In genomic region chr3:115692857-115693256, GRCm38 (mm10) we compare ENCODE assay signal across 24 mouse cellular contexts. TPM values are rescaled to one million over a fixed set of nuclear protein-coding genes. Genes with fewer than 3 reads are reported as not detected.
A peak's percentile ranks its signal among the peaks of the same experiment; 100 is the strongest.
DNase-seq lines count a peak whose midpoint lies in the region; ATAC-seq and TF ChIP-seq lines count a peak whose summit lies in the region.
"Had no signal": no experiment of that assay in that cellular context is flagged by ENCODE, and none has a peak within 500 bp of the region (broad histone marks: within the 10 kb centered on the region; RNA-seq: fewer than 3 reads in every experiment).

No protein-coding gene starts in this region.

- H3K27ac ChIP-seq in heart, embryonic 13.5 days (replicated peaks): peak overlapping the region; percentile 43
- no peak overlapping the region for H3K27ac ChIP-seq in heart, embryonic 10.5 days
- H3K27ac ChIP-seq in lung, embryonic 14.5 days (ENCODE audit: low read depth): no peak overlapping the region
- H3K27ac ChIP-seq: forebrain, embryonic 15.5 days; left cerebral cortex, adult 2 months; limb, embryonic 10.5 days; liver, embryonic 14.5 days had no signal

- no peak for DNase-seq in heart, embryonic 10.5 days (ENCODE audit: low spot score)
- DNase-seq in lung, embryonic 14.5 days: peak; percentile 23
- no peak for DNase-seq in lung, postnatal 14 days
- DNase-seq in Muller cell, postnatal 12 days (ENCODE audit: inconsistent ontology term): peak; percentile 31
- DNase-seq in lung, postnatal 36 days: peak; percentile 41
- no peak for DNase-seq in right cerebral cortex, adult 2 months (ENCODE audit: low spot score in 2 of 2)
- no peak for DNase-seq in kidney, postnatal 14 days
- DNase-seq: adrenal gland, adult 8-10 months; cerebellum, adult 11-12 months; cerebellum, postnatal 25 days; embryo, embryonic 11 days; gastrocnemius, postnatal 36 days; heart, postnatal 36 days; kidney, postnatal 4 days; retina, postnatal 1 day; right cerebral cortex, postnatal 4 days; thymus, postnatal 25 days had no signal

- H3K4me1 ChIP-seq in heart, embryonic 13.5 days: 0 out of 2 replicates have a peak, but pooled peaks cover 11% of the 10 kb centered on the region
- no peaks in the 10 kb centered on the region; the same call in 1 of the 2 replicates for H3K4me1 ChIP-seq in heart, embryonic 10.5 days
- H3K4me1 ChIP-seq in lung, embryonic 14.5 days (ENCODE audit: insufficient read depth): no peaks in the 10 kb centered on the region
- H3K4me1 ChIP-seq: forebrain, embryonic 15.5 days; limb, embryonic 10.5 days had no signal

- no peaks in the 10 kb centered on the region for H3K27me3 ChIP-seq in heart, embryonic 13.5 days (replicated peaks)
- H3K27me3 ChIP-seq in heart, embryonic 10.5 days (ENCODE audit: insufficient read depth, poor library complexity, severe bottlenecking): no peaks in the 10 kb centered on the region
- H3K27me3 ChIP-seq in lung, embryonic 14.5 days (ENCODE audit: insufficient read depth, low read length): no peaks in the 10 kb centered on the region
- H3K27me3 ChIP-seq: forebrain, embryonic 15.5 days had no signal

- H3K9me3 ChIP-seq in heart, embryonic 13.5 days: no peaks in the 10 kb centered on the region
- no peaks in the 10 kb centered on the region for H3K9me3 ChIP-seq in heart, embryonic 10.5 days
- H3K9me3 ChIP-seq in lung, embryonic 14.5 days (ENCODE audit: low read depth, low read length): no peaks in the 10 kb centered on the region
- H3K9me3 ChIP-seq: forebrain, embryonic 15.5 days; limb, embryonic 10.5 days had no signal

- H3K4me2 ChIP-seq in heart, embryonic 13.5 days: no peak overlapping the region
- H3K4me2 ChIP-seq in lung, embryonic 14.5 days: no peak overlapping the region
- H3K4me2 ChIP-seq: forebrain, embryonic 15.5 days had no signal

- no peak overlapping the region for H3K4me3 ChIP-seq in heart, embryonic 13.5 days
- no peak overlapping the region for H3K4me3 ChIP-seq in heart, embryonic 10.5 days
- H3K4me3 ChIP-seq in lung, embryonic 14.5 days (ENCODE audit: low read depth, low read length): no peak overlapping the region
- H3K4me3 ChIP-seq: forebrain, embryonic 15.5 days; left cerebral cortex, adult 2 months; limb, embryonic 10.5 days had no signal

- no peak for ATAC-seq in heart, embryonic 13.5 days (ENCODE audit: extremely low read depth, insufficient number of reproducible peaks, low FRiP score, low TSS enrichment)
- no peak for ATAC-seq in lung, embryonic 14.5 days (ENCODE audit: insufficient read depth)
- ATAC-seq: forebrain, embryonic 15.5 days; hindbrain, embryonic 16.5 days; intestine, embryonic 16.5 days had no signal

- no peak for TF ChIP-seq CTCF in lung, embryonic 14.5 days (IDR thresholded peaks at IDR 0.05; ENCODE audit: low read depth)

- 47% methylated on average over 4 of the region's 4 CpGs for WGBS in heart, embryonic 13.5 days
- WGBS in heart, embryonic 10.5 days: 53% methylated on average over 4 of the region's 4 CpGs
- 38% methylated on average over 4 of the region's 4 CpGs for WGBS in lung, embryonic 14.5 days

- H3K36me3 ChIP-seq in heart, embryonic 13.5 days: peaks cover 6% of the 10 kb centered on the region; the same call in 1 of the 2 replicates
- no peaks in the 10 kb centered on the region for H3K36me3 ChIP-seq in heart, embryonic 10.5 days
- H3K36me3 ChIP-seq in lung, embryonic 14.5 days (ENCODE audit: insufficient read depth): no peaks in the 10 kb centered on the region
- H3K36me3 ChIP-seq: forebrain, embryonic 15.5 days; limb, embryonic 10.5 days had no signal

- no peak overlapping the region for H3K9ac ChIP-seq in heart, embryonic 13.5 days
- H3K9ac ChIP-seq in lung, embryonic 14.5 days: no peak overlapping the region
- H3K9ac ChIP-seq: forebrain, embryonic 15.5 days; liver, embryonic 14.5 days had no signal

RNA-seq across cellular contexts. Expression of gene S1pr1, which starts 22.0 kb away (rescaled TPM):
- polyA plus RNA-seq in heart, embryonic 13.5 days (2015; fragmentation: Nextera tagmentation; extraction: Ambion mirVana): 76.9 and 80.8 TPM in 2 replicates
- polyA plus RNA-seq in heart, embryonic 10.5 days (2016; fragmentation: Nextera tagmentation; extraction: Ambion mirVana): 48.7 and 82.4 TPM in 2 replicates
- polyA plus RNA-seq in lung, embryonic 14.5 days (2014; fragmentation: Nextera tagmentation; extraction: Ambion mirVana): 20.5 and 21.2 TPM in 2 replicates

Comparison
In these comparisons a context has a peak if more than half of its experiments do, and no peak if none do; other contexts are left out.
1. DNase-seq: peak in lung, embryonic 14.5 days (single experiment), Muller cell, postnatal 12 days (single experiment) and lung, postnatal 36 days (single experiment); none in heart, embryonic 10.5 days (single experiment), lung, postnatal 14 days (single experiment), right cerebral cortex, adult 2 months (0 of 2) and kidney, postnatal 14 days (single experiment).